Mouse (Mus musculus): ENCODE measurements at regions not wholly inside any gene's neighbourhood (a gene's known extent, or its start where the extent isn't known, plus 50 kb on each side); places are given as distances from the start of the nearest gene placed in this dataset.

- TF ChIP-seq CTCF (IDR thresholded peaks at IDR 0.05; ENCODE audit: borderline replicate concordance, extremely low read depth, insufficient read depth, insufficient read length) = no peak
- no peak for TF ChIP-seq POLR2A (IDR thresholded peaks at IDR 0.05; ENCODE audit: borderline replicate concordance, extremely low read depth, insufficient read depth, insufficient read length, poor library complexity, severe bottlenecking)
Observed at GRCm38 (mm10) chr1:63395427-63395826, 50.3 kb upstream of the Adam23 start.

Data from brain, embryonic 14.5 days (tissue).